ENCODE assay signal across 9 mouse cellular contexts in the genomic region with DNA sequence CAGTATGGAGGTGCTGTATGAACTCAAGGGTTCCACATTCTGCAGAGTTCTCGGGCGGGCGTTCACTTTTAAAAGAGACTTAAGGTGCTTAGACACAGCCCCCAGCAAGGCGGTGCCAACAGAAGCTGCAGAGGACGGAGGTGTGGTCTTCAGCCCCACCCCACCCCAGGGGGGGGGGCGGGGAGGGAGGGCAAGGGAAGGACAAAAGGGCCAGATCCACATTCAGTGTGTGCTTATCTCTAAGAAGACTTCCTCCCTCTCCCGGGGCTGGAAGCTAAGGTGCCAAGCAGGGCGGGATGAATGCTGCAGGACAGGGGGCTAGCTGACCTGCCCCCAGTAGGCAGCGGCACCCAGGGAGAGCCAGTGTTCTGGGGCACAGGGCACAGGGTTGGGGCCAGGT. TPM values are rescaled to one million over a fixed set of nuclear protein-coding genes. Genes with fewer than 3 reads are reported as not detected.
DNase-seq lines count a peak whose midpoint lies in the region; ATAC-seq and TF ChIP-seq lines count a peak whose summit lies in the region.
"Had no signal": no experiment of that assay in that cellular context is flagged by ENCODE, and none has a peak within 500 bp of the region (broad histone marks: within the 10 kb centered on the region; RNA-seq: fewer than 3 reads in every experiment).

No protein-coding gene starts in this region.

- peaks cover 40% of the 10 kb centered on the region for H3K36me3 ChIP-seq in lung, embryonic 14.5 days (ENCODE audit: insufficient read depth)
- 0 out of 2 replicates have a peak, but pooled peaks cover 6% of the 10 kb centered on the region for H3K36me3 ChIP-seq in liver, embryonic 11.5 days (ENCODE audit: control insufficient read depth, insufficient read depth, low read length)
- peaks cover 16% of the 10 kb centered on the region; the same call in 1 of the 2 replicates for H3K36me3 ChIP-seq in stomach, postnatal 0 days (ENCODE audit: control insufficient read depth, insufficient read depth, low read length)

- ATAC-seq in lung, embryonic 14.5 days (ENCODE audit: insufficient read depth): 0 out of 2 replicates have a peak, but pooled peaks have one; percentile 13
- ATAC-seq in liver, embryonic 11.5 days (replicated peaks; ENCODE audit: low FRiP score): peak; percentile 83
- ATAC-seq in stomach, postnatal 0 days (ENCODE audit: low FRiP score, low TSS enrichment): no peak
- ATAC-seq in activated CD4-positive, CD25-positive, alpha-beta regulatory T cell, adult 4 months: no peak

- H3K4me3 ChIP-seq in lung, embryonic 14.5 days (ENCODE audit: low read depth, low read length): no peak overlapping the region
- H3K4me3 ChIP-seq in lung, adult 2 months (replicated peaks; ENCODE audit: extremely low read depth, low read depth, low read length): no peak overlapping the region
- H3K4me3 ChIP-seq in liver, embryonic 11.5 days (ENCODE audit: low read depth, low read length): no peak overlapping the region
- no peak overlapping the region for H3K4me3 ChIP-seq in stomach, postnatal 0 days (ENCODE audit: low read depth, low read length)

- 23% methylated on average over 9 of the region's 9 CpGs for WGBS in lung, embryonic 14.5 days
- 26% methylated on average over 9 of the region's 9 CpGs for WGBS in lung, adult 2 months
- 13% methylated on average over 9 of the region's 9 CpGs for WGBS in liver, embryonic 11.5 days
- 32% methylated on average over 9 of the region's 9 CpGs for WGBS in stomach, postnatal 0 days

- no peak overlapping the region for H3K4me2 ChIP-seq in lung, embryonic 14.5 days
- peak overlapping the region; percentile 58 for H3K4me2 ChIP-seq in liver, embryonic 11.5 days
- no peak overlapping the region for H3K4me2 ChIP-seq in stomach, postnatal 0 days (replicated peaks; ENCODE audit: low read depth)

- H3K4me1 ChIP-seq in lung, embryonic 14.5 days (ENCODE audit: insufficient read depth): no peaks in the 10 kb centered on the region
- H3K4me1 ChIP-seq in lung, adult 2 months (ENCODE audit: control insufficient read depth, insufficient read depth, low read length): no peaks in the 10 kb centered on the region
- peaks cover 14% of the 10 kb centered on the region for H3K4me1 ChIP-seq in liver, embryonic 11.5 days (replicated peaks; ENCODE audit: control insufficient read depth, insufficient read depth, low read length)
- H3K4me1 ChIP-seq in stomach, postnatal 0 days (replicated peaks; ENCODE audit: control insufficient read depth, insufficient read depth): no peaks in the 10 kb centered on the region

- no peak for TF ChIP-seq EP300 in stomach, postnatal 0 days (optimal IDR thresholded peaks at IDR 0.05)

- no peak for TF ChIP-seq CTCF in lung, embryonic 14.5 days (IDR thresholded peaks at IDR 0.05; ENCODE audit: low read depth)
- no peak for TF ChIP-seq CTCF in lung, adult 2 months (IDR thresholded peaks at IDR 0.05; ENCODE audit: insufficient read depth, low read length)
- no peak for TF ChIP-seq CTCF in stomach, postnatal 0 days (IDR thresholded peaks at IDR 0.05; ENCODE audit: low read depth)

- no peaks in the 10 kb centered on the region for H3K9me3 ChIP-seq in lung, embryonic 14.5 days (ENCODE audit: low read depth, low read length)
- no peaks in the 10 kb centered on the region for H3K9me3 ChIP-seq in liver, embryonic 11.5 days (ENCODE audit: control insufficient read depth, low read length)
- H3K9me3 ChIP-seq in stomach, postnatal 0 days (ENCODE audit: control insufficient read depth, low read length): no peaks in the 10 kb centered on the region

- peak; percentile 25 for DNase-seq in lung, embryonic 14.5 days
- no peak for DNase-seq in lung, adult 2 months
- DNase-seq in embryo, embryonic 11 days: peak; percentile 10
- DNase-seq in liver, embryonic 11.5 days (ENCODE audit: low spot score): peak; percentile 66
- DNase-seq in stomach, postnatal 0 days (ENCODE audit: low spot score): peak; percentile 54
- no peak for DNase-seq in urinary bladder, postnatal 10 days (ENCODE audit: low spot score)
- DNase-seq in gastrocnemius, postnatal 25 days: no peak

- H3K27ac ChIP-seq in lung, embryonic 14.5 days (ENCODE audit: low read depth): no peak overlapping the region
- H3K27ac ChIP-seq in liver, embryonic 11.5 days (ENCODE audit: low read depth, low read length): no peak overlapping the region
- H3K27ac ChIP-seq in stomach, postnatal 0 days (replicated peaks): no peak overlapping the region

- no peak overlapping the region for H3K9ac ChIP-seq in lung, embryonic 14.5 days
- H3K9ac ChIP-seq in liver, embryonic 11.5 days (ENCODE audit: low read depth, low read length): no peak overlapping the region
- H3K9ac ChIP-seq in stomach, postnatal 0 days (ENCODE audit: low read length): 0 out of 2 replicates have a peak overlapping the region, but pooled peaks have one; percentile 4

- TF ChIP-seq POLR2A in lung, adult 2 months (IDR thresholded peaks at IDR 0.05; ENCODE audit: borderline replicate concordance, extremely low read depth, low read depth, low read length): no peak

- no peaks in the 10 kb centered on the region for H3K27me3 ChIP-seq in lung, embryonic 14.5 days (ENCODE audit: insufficient read depth, low read length)
- H3K27me3 ChIP-seq in liver, embryonic 11.5 days (replicated peaks; ENCODE audit: control insufficient read depth, insufficient read depth, low read length): no peaks in the 10 kb centered on the region; the same call in 1 of the 2 replicates
- no peaks in the 10 kb centered on the region for H3K27me3 ChIP-seq in stomach, postnatal 0 days (ENCODE audit: control insufficient read depth, insufficient read depth, low read length)
- H3K27me3 ChIP-seq: CH12.LX had no signal

RNA-seq across cellular contexts. Expression of gene Trappc10, which starts 28.5 kb away (rescaled TPM):
- polyA plus RNA-seq in lung, embryonic 14.5 days (2014; fragmentation: Nextera tagmentation; extraction: Ambion mirVana): 15.7 and 18.0 TPM in 2 replicates
- 45.4 and 50.0 TPM in 2 replicates for polyA plus RNA-seq in lung, adult 2 months (2012; rRNA removed)
- 13.3 and 14.3 TPM in 2 replicates for polyA plus RNA-seq in liver, embryonic 11.5 days (2014; fragmentation: Nextera tagmentation; extraction: Ambion mirVana)
- 14.7 and 17.8 TPM in 2 replicates for polyA plus RNA-seq in stomach, postnatal 0 days (2015; fragmentation: Nextera tagmentation; extraction: Ambion mirVana)
- 10 to 100 TPM in 1 of 2 experiments, 1 to 10 TPM in 1; 5.1 to 11.0 TPM for polyA plus RNA-seq in activated CD4-positive, CD25-positive, alpha-beta regulatory T cell, adult 4 months (2017; shearing (Covaris generic))
- total RNA-seq in gastrocnemius, postnatal 25 days (2021): 10 to 100 TPM; 31.0 to 32.9 TPM

Comparison
In these comparisons a context has a peak if more than half of its experiments do, and no peak if none do; other contexts are left out.
1. DNase-seq: peak in lung, embryonic 14.5 days (single experiment), embryo, embryonic 11 days (single experiment), liver, embryonic 11.5 days (single experiment) and stomach, postnatal 0 days (single experiment); none in lung, adult 2 months (single experiment), urinary bladder, postnatal 10 days (single experiment) and gastrocnemius, postnatal 25 days (single experiment).
2. ATAC-seq: peak in lung, embryonic 14.5 days (single experiment) and liver, embryonic 11.5 days (single experiment); none in stomach, postnatal 0 days (single experiment) and activated CD4-positive, CD25-positive, alpha-beta regulatory T cell, adult 4 months (single experiment).